Mouse (Mus musculus) bone marrow, adult 2 months (tissue): ENCODE results near the gene Cntnap2.

Experiments
- CTCF ChIP-seq: fragments of 200-500 bp; IDR thresholded peaks from 2 replicates; pipeline ENCODE4 v1.5.1; 2011; ENCODE audit warnings: low read length, control low read depth; ENCODE audit not compliant: control insufficient read depth, insufficient read depth
- POLR2A ChIP-seq: fragments of 200-500 bp; IDR thresholded peaks from 2 replicates; pipeline ENCODE4 v1.6.1; 2011; ENCODE audit warnings: low read depth, mild to moderate bottlenecking, control low read depth, low read length, borderline replicate concordance; ENCODE audit not compliant: control insufficient read depth

- TF ChIP-seq CTCF: no peak
- no peak for TF ChIP-seq POLR2A
These were observed 2228.6 kb downstream of the Cntnap2 start for GRCm38 (mm10) chr6:47287722-47288121.
